Mouse (Mus musculus) stomach, postnatal 0 days (tissue): ENCODE data around the gene Gpr183.

ENCODE experiments used
- CTCF ChIP-seq: IDR thresholded peaks from 2 replicates; pipeline ENCODE4 v1.5.1; 2016; ENCODE audit warnings: antibody characterized with exemption, low read depth, mild to moderate bottlenecking, moderate library complexity
- EP300 ChIP-seq: optimal IDR thresholded peaks from 2 replicates; pipeline ENCODE3; 2016; ENCODE audit warnings: antibody characterized with exemption

DNA sequence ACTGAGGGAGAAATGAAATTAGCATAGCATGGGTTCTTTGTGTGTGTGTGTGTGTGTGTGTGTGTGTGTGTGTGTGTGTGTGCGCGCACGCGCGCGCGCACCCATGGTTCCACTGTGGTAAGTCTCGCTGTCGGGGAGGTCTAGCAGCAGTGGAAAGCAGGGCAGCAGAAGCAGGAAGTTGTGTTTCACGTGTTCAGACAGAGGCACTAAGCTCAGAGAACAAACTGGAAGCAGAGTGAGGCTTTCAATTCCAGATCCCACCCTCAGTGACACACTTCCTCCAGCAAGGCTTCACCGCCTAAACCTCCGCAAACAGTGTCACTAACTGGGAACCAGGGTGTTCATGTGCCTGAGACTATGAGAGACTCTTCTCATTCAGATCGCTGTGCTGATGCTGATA lies 44.5 kb upstream of the Gpr183 start:
- TF ChIP-seq CTCF (no peak), EP300 (no peak)
